Mouse (Mus musculus) ES-Bruce4 (cell line): ENCODE measurements at regions not wholly inside any gene's neighbourhood (a gene's known extent, or its start where the extent isn't known, plus 50 kb on each side); places are given as distances from the start of the nearest gene placed in this dataset.

ENCODE experiments used
- CTCF ChIP-seq: IDR thresholded peaks from one replicate; pipeline ENCODE4 v1.8.1; 2011; ENCODE audit warnings: low read depth, low read length
- POLR2A ChIP-seq: IDR thresholded peaks from one replicate; pipeline ENCODE4 v1.8.1; 2011; ENCODE audit warnings: low read length; ENCODE audit not compliant: insufficient read depth

- no peak for TF ChIP-seq CTCF
- TF ChIP-seq POLR2A = no peak
Observed at GRCm38 (mm10) chr6:22801908-22802307, 73.4 kb upstream of the Ptprz1 start.
